Mouse (Mus musculus): ENCODE data around the gene Sympk. TPM values are rescaled to one million over a fixed set of nuclear protein-coding genes. Genes with fewer than 3 reads are reported as not detected.
A peak's percentile ranks its signal among the peaks of the same experiment; 100 is the strongest.

Sympk gene
- 10 to 100 TPM; 76.3 to 80.1 TPM for total RNA-seq (2021)

GRCm38 (mm10) chr7:19024096-19024506, at the start of gene Sympk:
Sympk (plus strand) TSS chr7:19024377.
- peak; percentile 93 for DNase-seq (ENCODE audit: low spot score)
- intact Hi-C loops (cut with DNase I) = no loop called here

- intact Hi-C loops (cut with DNase I) = no loop called here
- no peak for DNase-seq (ENCODE audit: low spot score)
Observed at GRCm38 (mm10) chr7:18978381-18978780, 45.8 kb upstream of the Sympk start.

GRCm38 (mm10) chr7:18986503-18986902, 37.7 kb upstream of the Sympk start:
- DNase-seq (ENCODE audit: low spot score) = no peak
- intact Hi-C loops (cut with DNase I) = no loop called here

- no peak for DNase-seq (ENCODE audit: low spot score)
- intact Hi-C loops (cut with DNase I) = no loop called here
Observed at GRCm38 (mm10) chr7:18987100-18987499, 37.1 kb upstream of the Sympk start, which contains the start of gene Nanos2. Nanos2 (plus strand) TSS chr7:18987400.

GRCm38 (mm10) chr7:18987747-18988146, 36.4 kb upstream of the Sympk start:
- no peak for DNase-seq (ENCODE audit: low spot score)
- intact Hi-C loops (cut with DNase I) = no loop called here

GRCm38 (mm10) chr7:18988780-18989179, 35.4 kb upstream of the Sympk start:
- no peak for DNase-seq (ENCODE audit: low spot score)
- intact Hi-C loops (cut with DNase I) = no loop called here

- no peak for DNase-seq (ENCODE audit: low spot score)
- intact Hi-C loops (cut with DNase I) = no loop called here
Observed at GRCm38 (mm10) chr7:18989995-18990394, 34.2 kb upstream of the Sympk start.

- peak; percentile 99 for DNase-seq (ENCODE audit: low spot score)
- intact Hi-C loops (cut with DNase I) = no loop called here
Observed at GRCm38 (mm10) chr7:18990601-18991295, 33.4 kb upstream of the Sympk start, which contains the start of gene Mypop. Mypop (plus strand) TSS chr7:18991245.

GRCm38 (mm10) chr7:18991660-18992293, 32.4 kb upstream of the Sympk start:
- no peak for DNase-seq (ENCODE audit: low spot score)
- intact Hi-C loops (cut with DNase I) = loop anchor here (2.0 kb wide), 1 partner anchor 69 kb away; no protein-coding TSS in a partner anchor

- DNase-seq (ENCODE audit: low spot score) = no peak
- intact Hi-C loops (cut with DNase I) = loop anchor here (2.0 kb wide), 1 partner anchor 69 kb away; no protein-coding TSS in a partner anchor
Observed at GRCm38 (mm10) chr7:18992294-18992675, 31.9 kb upstream of the Sympk start.

GRCm38 (mm10) chr7:18993036-18993435, 31.1 kb upstream of the Sympk start:
- intact Hi-C loops (cut with DNase I) = loop anchor here (2.0 kb wide), 1 partner anchor 70 kb away; no protein-coding TSS in a partner anchor
- DNase-seq (ENCODE audit: low spot score) = no peak

GRCm38 (mm10) chr7:18998835-18999234, 25.3 kb upstream of the Sympk start:
- intact Hi-C loops (cut with DNase I) = loop anchor here (2.0 kb wide), 1 partner anchor 102 kb away; no protein-coding TSS in a partner anchor
- no peak for DNase-seq (ENCODE audit: low spot score)

GRCm38 (mm10) chr7:19000421-19000820, 23.8 kb upstream of the Sympk start:
- no peak for DNase-seq (ENCODE audit: low spot score)
- intact Hi-C loops (cut with DNase I) = no loop called here

- DNase-seq (ENCODE audit: low spot score) = peak; percentile 73
- intact Hi-C loops (cut with DNase I) = no loop called here
Observed at GRCm38 (mm10) chr7:19001066-19001806, 22.9 kb upstream of the Sympk start.

- intact Hi-C loops (cut with DNase I) = no loop called here
- no peak for DNase-seq (ENCODE audit: low spot score)
Observed at GRCm38 (mm10) chr7:19001807-19002085, 22.4 kb upstream of the Sympk start.

GRCm38 (mm10) chr7:19002115-19002514, 22.1 kb upstream of the Sympk start:
- DNase-seq (ENCODE audit: low spot score) = no peak
- intact Hi-C loops (cut with DNase I) = no loop called here

GRCm38 (mm10) chr7:19002848-19003498, 21.2 kb upstream of the Sympk start:
- intact Hi-C loops (cut with DNase I) = no loop called here
- peak; percentile 58 for DNase-seq (ENCODE audit: low spot score)

GRCm38 (mm10) chr7:19003902-19004630, 20.1 kb upstream of the Sympk start, which contains the start of gene Irf2bp1:
Irf2bp1 (plus strand) TSS chr7:19004044.
- DNase-seq (ENCODE audit: low spot score) = peak; percentile 91

GRCm38 (mm10) chr7:19004631-19005079, 19.5 kb upstream of the Sympk start:
- DNase-seq (ENCODE audit: low spot score) = no peak
- intact Hi-C loops (cut with DNase I) = no loop called here

More at GRCm38 (mm10) chr7:19003902-19004630, 20.1 kb upstream of the Sympk start, which contains the start of gene Irf2bp1:
- intact Hi-C loops (cut with DNase I) = no loop called here

All from heart, postnatal 25 days (tissue).